Mouse (Mus musculus) MEL (cell line): ENCODE data around the gene Socs7. TPM values are rescaled to one million over a fixed set of nuclear protein-coding genes. Genes with fewer than 3 reads are reported as not detected.

Source experiments
- DNase-seq: peaks from one replicate; pipeline ENCODE4 v3.0.0; 2011; ENCODE audit warnings: low read depth, low spot score
- H3K27ac ChIP-seq: 2 replicates; pipeline ENCODE4 v1.5.1; 2012; ENCODE audit warnings: low read depth, mild to moderate bottlenecking, control low read depth, low read length, moderate library complexity; ENCODE audit not compliant: control insufficient read depth
- H3K27me3 ChIP-seq, 2 experiments: fragments of 150-350 bp in 1 of 2; sonication (generic) in 1 of 2; 2 replicates each; pipeline ENCODE4 v1.6.1; 2012; ENCODE audit warnings: low read length in 2 of 2, mild to moderate bottlenecking in 2 of 2, improper control_type of control experiment in 1 of 2, moderate library complexity in 1 of 2; ENCODE audit not compliant: insufficient read depth in 2 of 2, control insufficient read depth in 1 of 2
- H3K36me3 ChIP-seq, 2 experiments: 2 replicates each; pipeline ENCODE4 v1.6.1; 2012 to 2014; ENCODE audit warnings: low read length in 2 of 2, improper control_type of control experiment in 1 of 2, inconsistent platforms in 1 of 2, mild to moderate bottlenecking in 1 of 2; ENCODE audit not compliant: insufficient read depth in 2 of 2, control insufficient read depth in 1 of 2
- H3K4me1 ChIP-seq, 2 experiments: fragments of 150-350 bp in 1 of 2; sonication (generic) in 1 of 2; 2 replicates each; pipeline ENCODE4 v1.6.1; 2012; ENCODE audit warnings: low read length in 2 of 2, improper control_type of control experiment in 1 of 2, mild to moderate bottlenecking in 1 of 2; ENCODE audit not compliant: insufficient read depth in 2 of 2, control insufficient read depth in 1 of 2
- H3K4me3 ChIP-seq, 2 experiments: fragments of 150-350 bp in 1 of 2; sonication (generic) in 1 of 2; 2 replicates each; pipeline ENCODE4 v1.5.1; 2012; ENCODE audit warnings: low read depth in 2 of 2, low read length in 2 of 2, mild to moderate bottlenecking in 2 of 2, moderate library complexity in 2 of 2, control low read depth in 1 of 2, improper control_type of control experiment in 1 of 2; ENCODE audit not compliant: control insufficient read depth in 1 of 2, insufficient read depth in 1 of 2
- H3K79me2 ChIP-seq: 2 replicates; pipeline ENCODE4 v1.6.1; 2012; ENCODE audit warnings: mild to moderate bottlenecking, low read length, moderate library complexity; ENCODE audit not compliant: control insufficient read depth, poor library complexity, insufficient read depth
- H3K9ac ChIP-seq: 2 replicates; pipeline ENCODE4 v1.6.1; 2012; ENCODE audit warnings: low read depth, mild to moderate bottlenecking, control low read depth, low read length, moderate library complexity; ENCODE audit not compliant: control insufficient read depth, poor library complexity, severe bottlenecking
- H3K9me3 ChIP-seq: fragments of 150-350 bp; sonication (generic); replicated peaks from 2 replicates; pipeline ENCODE4 v1.6.1; 2012; ENCODE audit warnings: mild to moderate bottlenecking, low read length, improper control_type of control experiment, moderate library complexity; ENCODE audit not compliant: insufficient read depth
- BHLHE40 ChIP-seq: IDR thresholded peaks from 2 replicates; pipeline ENCODE4 v1.6.1; 2012; ENCODE audit warnings: low read depth, mild to moderate bottlenecking, inconsistent platforms, low read length, improper control_type of control experiment, borderline replicate concordance
- CHD1 ChIP-seq: IDR thresholded peaks from 2 replicates; pipeline ENCODE4 v1.6.1; 2012; ENCODE audit warnings: low read depth, mild to moderate bottlenecking, inconsistent platforms, low read length, improper control_type of control experiment
- ELF1 ChIP-seq: IDR thresholded peaks from 2 replicates; pipeline ENCODE4 v1.6.1; 2014; ENCODE audit warnings: low read depth, mild to moderate bottlenecking, inconsistent platforms, low read length, improper control_type of control experiment, moderate library complexity
- EP300 ChIP-seq, 2 experiments: IDR thresholded peaks; 2 replicates each; pipeline ENCODE4 v1.6.1; 2011; ENCODE audit warnings: improper control_type of control experiment in 2 of 2, low read length in 2 of 2, low read depth in 1 of 2, mild to moderate bottlenecking in 1 of 2
- ETS1 ChIP-seq: IDR thresholded peaks from 2 replicates; pipeline ENCODE4 v1.6.1; 2012; ENCODE audit warnings: low read depth, mild to moderate bottlenecking, inconsistent platforms, low read length, improper control_type of control experiment, moderate library complexity
- GABPA ChIP-seq: IDR thresholded peaks from 2 replicates; pipeline ENCODE4 v1.6.1; 2012; ENCODE audit warnings: low read depth, mild to moderate bottlenecking, inconsistent platforms, low read length, improper control_type of control experiment, moderate library complexity
- JUND ChIP-seq: IDR thresholded peaks from 2 replicates; pipeline ENCODE4 v1.6.1; 2011; ENCODE audit warnings: low read depth, mild to moderate bottlenecking, improper control_type of control experiment, low read length
- MAX ChIP-seq: IDR thresholded peaks from 2 replicates; pipeline ENCODE4 v1.6.1; 2011; ENCODE audit warnings: low read length, improper control_type of control experiment
- MXI1 ChIP-seq: IDR thresholded peaks from 2 replicates; pipeline ENCODE4 v1.6.1; 2011; ENCODE audit warnings: mild to moderate bottlenecking, low read depth, low read length, improper control_type of control experiment
- MYB ChIP-seq: IDR thresholded peaks from 2 replicates; pipeline ENCODE4 v1.6.1; 2011; ENCODE audit warnings: mild to moderate bottlenecking, low read depth, low read length, improper control_type of control experiment
- MYC ChIP-seq: IDR thresholded peaks from 2 replicates; pipeline ENCODE4 v1.6.1; 2011; ENCODE audit warnings: low read depth, mild to moderate bottlenecking, low read length, improper control_type of control experiment, moderate library complexity
- POLR2AphosphoS2 ChIP-seq: IDR thresholded peaks from 2 replicates; pipeline ENCODE4 v1.6.1; 2011; ENCODE audit warnings: low read length, improper control_type of control experiment
- RCOR1 ChIP-seq: IDR thresholded peaks from 2 replicates; pipeline ENCODE4 v1.6.1; 2012; ENCODE audit warnings: low read depth, mild to moderate bottlenecking, inconsistent platforms, low read length, improper control_type of control experiment
- SIN3A ChIP-seq: IDR thresholded peaks from 2 replicates; pipeline ENCODE4 v1.6.1; 2012; ENCODE audit warnings: low read length, improper control_type of control experiment, inconsistent platforms
- SMC3 ChIP-seq: IDR thresholded peaks from 2 replicates; pipeline ENCODE4 v1.6.1; 2011; ENCODE audit warnings: low read depth, low read length, improper control_type of control experiment
- USF1 ChIP-seq: IDR thresholded peaks from 2 replicates; pipeline ENCODE4 v1.6.1; 2014; ENCODE audit warnings: low read depth, mild to moderate bottlenecking, inconsistent platforms, low read length, improper control_type of control experiment, moderate library complexity
- USF2 ChIP-seq, 2 experiments: IDR thresholded peaks; 2 replicates each; pipeline ENCODE4 v1.6.1; 2011 to 2012; ENCODE audit warnings: improper control_type of control experiment in 2 of 2, low read length in 2 of 2, borderline replicate concordance in 1 of 2, inconsistent platforms in 1 of 2, low read depth in 1 of 2, mild to moderate bottlenecking in 1 of 2; ENCODE audit not compliant: insufficient read depth in 1 of 2
- ZC3H11A ChIP-seq: IDR thresholded peaks from 2 replicates; pipeline ENCODE4 v1.6.1; 2012; ENCODE audit warnings: low read depth, mild to moderate bottlenecking, inconsistent platforms, low read length, improper control_type of control experiment
- ZMIZ1 ChIP-seq: IDR thresholded peaks from 2 replicates; pipeline ENCODE4 v1.6.1; 2012; ENCODE audit warnings: low read depth, mild to moderate bottlenecking, inconsistent platforms, low read length, improper control_type of control experiment, moderate library complexity
- polyA plus RNA-seq, 2 experiments: library from polyadenylated mRNA; stranded (reverse) in 1 of 2; unstranded in 1 of 2; fragments of >175 nt in 1 of 2; fragments of >200 nt in 1 of 2; gene quantifications; 2 replicates each; pipeline versions ENCODE4 v1.2.1 to v1.2.4; 2012; ENCODE audit warnings: low replicate concordance in 2 of 2, low read depth in 1 of 2; ENCODE audit not compliant: insufficient read length in 2 of 2, insufficient read depth in 1 of 2, missing spikeins in 1 of 2
- total RNA-seq: library from RNA; depleted of rRNA; stranded (reverse); fragments of 300-350 nt; gene quantifications from 2 replicates; pipeline ENCODE4 v1.2.3, GENCODE M21; 2012

Gene Socs7
- total and polyA plus RNA-seq, 3 experiments = 19.3 to 21.0 TPM; not detected in 1

- peaks cover 28 to 47% of the 10 kb centered on the region in 2 experiments for H3K4me1 ChIP-seq
- no peak overlapping the region for H3K27ac ChIP-seq
- H3K36me3 ChIP-seq = peaks cover 0 to 30% of the 10 kb centered on the region in 2 experiments; a peak in 2 of 4 replicates
- no peaks in the 10 kb centered on the region for H3K9me3 ChIP-seq
- no peaks in the 10 kb centered on the region for H3K27me3 ChIP-seq
- H3K79me2 ChIP-seq = no peaks in the 10 kb centered on the region
- H3K9ac ChIP-seq = no peak overlapping the region
- TF ChIP-seq MXI1 (no peak), BHLHE40 (no peak), GABPA (no peak), ETS1 (no peak), EP300 (IDR thresholded peaks at IDR 0.05; ENCODE audit: low read depth in 1 of 2, low read length in 2 of 2) (no peak), RCOR1 (no peak), SMC3 (no peak), MYC (no peak), POLR2AphosphoS2 (no peak), ZMIZ1 (no peak), MYB (no peak), SIN3A (no peak)
- no peak for DNase-seq
- H3K4me3 ChIP-seq = no peak overlapping the region
These were observed 78.1 kb downstream of the Socs7 start for GRCm38 (mm10) chr11:97440441-97440881.

DNA sequence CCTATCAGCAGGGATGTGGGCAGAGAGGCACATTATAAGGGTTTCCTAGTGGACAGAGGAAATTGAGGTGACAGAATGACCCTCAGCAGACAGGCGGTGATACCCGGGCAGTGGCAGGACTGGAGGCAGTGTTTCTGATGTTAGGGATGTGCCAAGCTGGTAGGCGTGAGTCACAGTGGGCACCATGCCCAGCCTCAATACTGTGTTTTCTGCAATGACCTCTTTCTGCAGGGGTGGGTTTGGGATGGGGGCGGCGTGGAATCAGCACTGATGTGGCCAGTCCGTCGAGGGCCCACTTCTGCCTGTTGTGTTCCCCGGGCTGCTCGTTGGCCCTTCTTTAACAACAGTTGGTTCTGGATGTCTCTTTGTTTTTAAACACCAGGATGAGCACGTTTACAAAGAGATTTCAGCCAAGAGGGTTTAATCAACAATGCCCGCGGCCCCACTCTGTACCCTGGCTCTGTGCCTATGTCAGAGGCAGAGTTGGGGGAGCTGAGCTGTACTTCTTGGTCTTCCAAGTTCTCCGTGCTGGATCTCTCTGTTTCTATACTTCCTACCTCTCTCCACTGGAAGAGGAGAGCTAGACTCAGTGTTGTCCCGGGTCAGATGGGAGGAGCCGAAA is 78.8 kb downstream of the Socs7 start:
- H3K27me3 ChIP-seq = no peaks in the 10 kb centered on the region
- no peaks in the 10 kb centered on the region for H3K9me3 ChIP-seq
- H3K36me3 ChIP-seq = peaks cover 0 to 32% of the 10 kb centered on the region in 2 experiments; a peak in 2 of 4 replicates
- H3K79me2 ChIP-seq = no peaks in the 10 kb centered on the region
- 0 out of 4 replicates have a peak overlapping the region, but pooled peaks have one; percentile 5 to 13 for H3K4me3 ChIP-seq
- H3K27ac ChIP-seq = peak overlapping the region; percentile 50
- DNase-seq = peak; percentile 23
- peaks cover 28 to 44% of the 10 kb centered on the region in 2 experiments for H3K4me1 ChIP-seq
- H3K9ac ChIP-seq = peak overlapping the region; percentile 37
- TF ChIP-seq MAX (no peak), JUND (no peak), USF2 (IDR thresholded peaks at IDR 0.05; ENCODE audit: borderline replicate concordance in 1 of 2, insufficient read depth in 1 of 2, low read depth in 1 of 2, low read length in 2 of 2) (no peak), SMC3 (no peak), EP300 (IDR thresholded peaks at IDR 0.05; ENCODE audit: low read depth in 1 of 2, low read length in 2 of 2) (no peak), BHLHE40 (no peak), CHD1 (no peak), SIN3A (no peak), USF1 (no peak), ELF1 (no peak), POLR2AphosphoS2 (no peak), ZC3H11A (no peak)
